Mouse (Mus musculus) kidney, adult 2 months (tissue): Measurements from ENCODE around the gene Dnajc4.

Source experiments
- CTCF ChIP-seq: fragments of 200-500 bp; conservative IDR thresholded peaks from 2 replicates; pipeline ENCODE4 v1.5.1; 2011; ENCODE audit warnings: low read depth, mild to moderate bottlenecking, control low read depth, low read length, moderate library complexity, mixed read lengths; ENCODE audit not compliant: insufficient read depth, insufficient read length
- POLR2A ChIP-seq: fragments of 200-500 bp; IDR thresholded peaks from one replicate; pipeline ENCODE4 v1.6.1; 2011; ENCODE audit warnings: low read depth, low read length, control low read depth

- TF ChIP-seq POLR2A = no peak
- no peak for TF ChIP-seq CTCF
These were observed 13.8 kb downstream of the Dnajc4 start for GRCm38 (mm10) chr19:6978639-6978974.
